Mouse (Mus musculus) liver, embryonic 14.5 days (tissue): Measurements from ENCODE around the gene Supt20. TPM values are rescaled to one million over a fixed set of nuclear protein-coding genes. Genes with fewer than 3 reads are reported as not detected.

ENCODE experiments used
- ATAC-seq: fragments of 200-750 bp; cut with Nextera tagmentation; 2 replicates; pipeline ENCODE4 v1.8.0; 2017; ENCODE audit warnings: moderate number of reproducible peaks, mild to moderate bottlenecking, moderate library complexity; ENCODE audit not compliant: insufficient read depth
- DNase-seq, 3 experiments: peaks; one replicate each; pipeline ENCODE4 v3.0.0-alpha.2; 2012 to 2013; ENCODE audit warnings: low read depth in 3 of 3, low spot score in 3 of 3
- H3K27ac ChIP-seq: fragments of 300-500 bp; sonication (generic); 2 replicates; pipeline ENCODE4 v1.5.1; 2014; ENCODE audit warnings: moderate library complexity, mild to moderate bottlenecking, control low read depth, inconsistent platforms
- H3K27me3 ChIP-seq: fragments of 300-500 bp; sonication (generic); 2 replicates; pipeline ENCODE4 v1.6.1; 2014; ENCODE audit warnings: mild to moderate bottlenecking, low read length, moderate library complexity; ENCODE audit not compliant: control insufficient read depth, insufficient read depth
- H3K36me3 ChIP-seq: fragments of 300-500 bp; sonication (generic); replicated peaks from 2 replicates; pipeline ENCODE4 v1.6.1; 2014; ENCODE audit warnings: low read depth; ENCODE audit not compliant: control insufficient read depth, insufficient read depth
- H3K4me1 ChIP-seq, 2 experiments: fragments of 200-500 bp in 1 of 2; fragments of 300-500 bp in 1 of 2; sonication (generic) in 1 of 2; replicated peaks; 2 replicates each; pipeline ENCODE4 v1.6.1; 2012 to 2014; ENCODE audit warnings: antibody characterized with exemption in 1 of 2, inconsistent platforms in 1 of 2, low read length in 1 of 2; ENCODE audit not compliant: control insufficient read depth in 2 of 2, insufficient read depth in 2 of 2
- H3K4me2 ChIP-seq: fragments of 300-500 bp; sonication (generic); 2 replicates; pipeline ENCODE4 v1.6.1; 2014; ENCODE audit warnings: low read depth, mild to moderate bottlenecking, control low read depth, moderate library complexity
- H3K4me3 ChIP-seq, 2 experiments: fragments of 200-500 bp in 1 of 2; fragments of 300-500 bp in 1 of 2; sonication (generic) in 1 of 2; 2 replicates each; pipeline ENCODE4 v1.5.1; 2012 to 2014; ENCODE audit warnings: low read depth in 2 of 2, low read length in 2 of 2, mild to moderate bottlenecking in 2 of 2, control low read depth in 1 of 2, inconsistent platforms in 1 of 2, moderate library complexity in 1 of 2; ENCODE audit not compliant: insufficient read depth in 1 of 2
- H3K9ac ChIP-seq: fragments of 300-500 bp; sonication (generic); replicated peaks from 2 replicates; pipeline ENCODE4 v1.6.1; 2014; ENCODE audit warnings: mild to moderate bottlenecking, control low read depth, moderate library complexity
- H3K9me3 ChIP-seq: fragments of 300-500 bp; sonication (generic); 2 replicates; pipeline ENCODE4 v1.6.1; 2016; ENCODE audit warnings: low read length, mixed read lengths; ENCODE audit not compliant: control insufficient read depth
- CTCF ChIP-seq: IDR thresholded peaks from 2 replicates; pipeline ENCODE4 v1.5.1; 2016; ENCODE audit warnings: antibody characterized with exemption, low read depth, control low read depth
- EP300 ChIP-seq: IDR thresholded peaks from 2 replicates; pipeline ENCODE4 v1.6.1; 2016; ENCODE audit warnings: antibody characterized with exemption, low read depth
- WGBS: fragments of 180-500 bp; shearing (Covaris S2); extraction: QIAGEN DNeasy Blood & Tissue Kit; methylation state at CpG from one replicate; pipeline ENCODE4 v1.1.7; 2014; ENCODE audit not compliant: insufficient replicate concordance; 5-methylcytosine and 5-hydroxymethylcytosine counted together
- polyA plus RNA-seq, 2 experiments: library from polyadenylated mRNA; depleted of rRNA in 1 of 2; stranded (reverse) in 1 of 2; unstranded in 1 of 2; fragments of >200 nt; fragmentation: Nextera tagmentation in 1 of 2; extraction: Ambion mirVana in 1 of 2; gene quantifications; 2 replicates each; pipeline versions ENCODE4 v1.2.1 to v1.2.3; 2012 to 2014

Gene Supt20
- polyA plus RNA-seq, 2 experiments = 23.5 to 24.6 TPM

DNA sequence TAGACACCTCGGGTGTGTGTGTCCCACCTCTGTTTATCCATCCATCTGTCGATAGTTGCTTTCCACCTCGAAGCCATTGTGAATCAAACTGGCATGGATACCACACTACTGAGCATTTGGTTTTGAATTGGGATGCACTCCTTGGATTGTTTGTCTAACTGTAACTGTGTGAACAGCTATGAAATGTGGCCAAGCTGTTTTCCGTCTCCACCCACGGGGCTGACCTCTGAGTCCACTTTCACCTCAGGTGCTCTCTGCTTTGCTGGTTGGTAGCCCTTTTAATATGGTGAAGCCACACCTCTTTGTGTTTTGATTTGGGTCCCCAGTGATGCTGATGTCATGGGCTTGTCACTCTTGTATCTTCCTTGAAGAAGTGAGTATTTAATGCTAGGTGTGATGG is 74.2 kb downstream of the Supt20 start:
- Histone ChIP-seq H3K36me3 (no peaks in the 10 kb centered on the region), H3K4me2 (no peak overlapping the region), H3K27me3 (no peaks in the 10 kb centered on the region), H3K9me3 (no peaks in the 10 kb centered on the region), H3K4me1 (no peaks in the 10 kb centered on the region), H3K9ac (no peak overlapping the region), H3K4me3 (no peak overlapping the region), H3K27ac (no peak overlapping the region)
- TF ChIP-seq EP300 (no peak), CTCF (no peak)
- WGBS = 66% methylated on average over 5 of the region's 5 CpGs
- DNase-seq (no peak), ATAC-seq (no peak)

DNA sequence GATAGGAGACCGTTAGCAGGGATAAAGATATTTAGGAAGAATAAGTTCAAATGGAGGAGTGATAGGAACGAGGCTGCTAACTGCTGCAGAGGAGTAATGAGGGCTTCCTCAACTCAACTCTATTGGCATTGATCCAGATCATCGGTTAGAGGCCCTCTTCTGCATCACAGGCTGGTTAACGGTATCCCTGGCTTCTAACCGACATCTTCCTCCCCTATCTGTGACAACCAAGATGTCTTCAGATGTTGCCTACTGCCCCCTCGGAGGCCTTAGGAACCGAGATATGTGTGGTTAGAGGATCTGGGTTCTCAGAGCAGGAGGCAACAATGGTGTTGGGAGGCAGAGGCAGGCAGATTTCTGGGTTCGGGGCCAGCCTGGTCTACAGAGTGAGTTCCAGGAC is 76.0 kb downstream of the Supt20 start:
- no peak for DNase-seq
- WGBS = 54% methylated on average over 8 of the region's 8 CpGs
- Histone ChIP-seq H3K9me3 (peaks cover under 1% of the 10 kb centered on the region), H3K4me2 (no peak overlapping the region), H3K9ac (no peak overlapping the region), H3K36me3 (no peaks in the 10 kb centered on the region), H3K4me3 (no peak overlapping the region), H3K4me1 (no peaks in the 10 kb centered on the region), H3K27ac (no peak overlapping the region), H3K27me3 (no peaks in the 10 kb centered on the region)
- no peak for ATAC-seq
- TF ChIP-seq CTCF (no peak), EP300 (no peak)

DNA sequence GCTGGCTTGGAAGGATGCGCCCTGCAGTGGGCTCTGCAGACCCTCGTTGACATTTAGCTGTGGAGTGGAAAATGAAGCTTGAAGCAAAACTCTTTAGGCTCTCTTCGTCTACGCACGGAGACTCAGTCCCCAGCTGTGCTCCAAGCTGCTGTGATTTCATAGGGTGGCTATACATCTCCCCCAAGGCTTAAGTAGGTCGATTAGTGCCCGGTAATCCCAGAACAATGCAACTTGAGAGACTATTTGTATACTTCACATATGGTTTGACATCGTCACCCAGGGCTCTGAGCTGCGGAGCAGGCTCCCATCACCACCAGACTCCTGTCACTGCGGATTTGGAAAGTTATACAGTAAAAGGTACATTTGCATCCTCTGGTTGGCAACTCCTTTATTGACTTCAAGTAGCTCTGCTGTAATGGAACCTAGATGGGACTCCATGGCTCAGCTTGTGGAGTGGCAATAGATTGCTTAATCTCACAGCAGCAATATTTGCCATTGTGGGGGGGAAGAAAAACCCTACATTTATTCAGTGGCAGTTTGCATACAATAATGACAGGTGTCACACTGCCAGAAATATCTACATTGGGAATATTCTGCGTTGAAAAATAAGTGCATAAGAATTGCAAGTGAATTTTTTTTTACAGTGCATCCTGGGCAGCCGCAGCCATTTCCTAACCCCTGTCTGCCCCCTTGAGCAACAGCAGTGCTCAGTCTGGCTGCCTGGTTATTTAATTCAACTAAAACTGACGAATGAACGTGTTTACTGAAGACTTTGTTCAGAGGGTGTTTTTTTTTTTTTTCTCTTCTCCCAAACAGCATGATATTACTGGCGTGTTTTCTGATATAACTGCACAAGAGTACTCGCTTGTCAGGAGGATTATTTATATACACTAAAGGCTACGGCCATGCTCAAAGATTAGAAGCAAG is 77.0 kb downstream of the Supt20 start:
- H3K9ac ChIP-seq = no peak overlapping the region
- no peaks in the 10 kb centered on the region for H3K27me3 ChIP-seq
- no peaks in the 10 kb centered on the region for H3K36me3 ChIP-seq
- TF ChIP-seq EP300 = no peak
- no peak for TF ChIP-seq CTCF
- WGBS = 62% methylated on average over 17 of the region's 17 CpGs
- H3K9me3 ChIP-seq = peaks cover 2% of the 10 kb centered on the region
- no peak for DNase-seq
- no peak overlapping the region for H3K4me2 ChIP-seq
- no peak overlapping the region for H3K4me3 ChIP-seq
- H3K27ac ChIP-seq = no peak overlapping the region
- ATAC-seq = no peak
- H3K4me1 ChIP-seq = no peaks in the 10 kb centered on the region

DNA sequence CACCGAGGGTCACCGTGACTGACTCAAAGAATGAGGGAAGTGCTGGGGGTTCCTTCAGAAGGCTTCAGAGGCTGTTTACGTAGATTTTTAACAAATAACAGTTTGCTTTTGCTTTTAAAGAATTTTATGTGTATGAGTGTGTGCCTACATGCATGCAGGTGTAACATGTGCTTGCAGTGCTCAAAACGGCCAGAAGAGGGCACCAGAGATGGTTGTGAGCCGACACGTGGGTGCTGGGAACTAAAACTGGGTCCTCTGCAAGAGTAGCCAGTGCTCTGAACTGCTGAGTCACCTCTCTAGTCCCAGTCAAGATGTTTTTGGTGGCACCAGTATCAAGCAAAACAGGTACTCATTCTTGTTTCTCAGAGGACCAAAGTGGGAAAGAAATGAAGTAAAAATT is 81.0 kb downstream of the Supt20 start:
- no peak overlapping the region for H3K4me3 ChIP-seq
- no peak for ATAC-seq

DNA sequence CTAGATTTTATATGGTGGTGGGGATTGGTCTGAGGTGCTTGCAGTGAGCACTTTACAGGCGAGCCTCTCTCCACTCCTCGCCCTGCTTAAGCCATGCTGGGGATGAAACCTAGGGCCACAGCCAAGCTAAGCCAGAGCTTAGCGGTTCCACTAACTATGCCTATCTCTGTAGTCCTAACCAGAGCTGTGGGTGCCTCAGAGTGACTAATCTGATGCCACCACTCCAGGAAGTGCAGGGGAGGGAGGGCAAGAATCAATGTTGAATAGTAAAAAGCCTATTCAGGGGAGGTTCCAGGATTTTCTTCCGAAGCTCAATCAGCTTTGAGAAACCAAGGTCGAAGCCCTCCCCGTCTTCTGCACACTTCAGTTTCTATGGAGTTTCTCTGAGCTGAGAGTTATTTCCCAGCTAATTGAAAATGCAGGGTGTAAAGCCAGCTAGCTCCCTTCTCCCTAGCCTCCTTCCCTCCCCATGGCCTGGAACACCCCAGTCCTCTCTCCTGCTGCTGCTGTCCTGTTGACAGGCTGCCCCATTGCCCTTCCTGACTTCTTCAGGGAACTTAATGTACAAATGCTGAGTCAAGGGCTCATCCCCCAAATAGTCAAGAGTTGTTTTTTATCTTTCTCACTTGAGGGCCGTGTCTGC is 83.5 kb downstream of the Supt20 start:
- 37% methylated on average over 7 of the region's 7 CpGs for WGBS

More for the DNA sequence above, 81.0 kb downstream of the Supt20 start:
- TF ChIP-seq EP300 = no peak
- TF ChIP-seq CTCF = peak; percentile 59
- no peak overlapping the region for H3K4me2 ChIP-seq
- no peak overlapping the region for H3K9ac ChIP-seq
- WGBS = 70% methylated on average over 6 of the region's 6 CpGs
- no peak for DNase-seq
- H3K27me3 ChIP-seq = no peaks in the 10 kb centered on the region
- peaks cover 2% of the 10 kb centered on the region for H3K9me3 ChIP-seq
- H3K27ac ChIP-seq = no peak overlapping the region
- H3K4me1 ChIP-seq = no peaks in the 10 kb centered on the region
- no peaks in the 10 kb centered on the region for H3K36me3 ChIP-seq

More for the DNA sequence above, 83.5 kb downstream of the Supt20 start:
- Histone ChIP-seq H3K27ac (no peak overlapping the region), H3K27me3 (no peaks in the 10 kb centered on the region), H3K4me2 (no peak overlapping the region), H3K36me3 (no peaks in the 10 kb centered on the region), H3K4me3 (no peak overlapping the region), H3K4me1 (no peaks in the 10 kb centered on the region), H3K9me3 (peaks cover 2% of the 10 kb centered on the region), H3K9ac (no peak overlapping the region)
- ATAC-seq = no peak
- DNase-seq = no peak
- TF ChIP-seq CTCF (no peak), EP300 (no peak)

Other genes with a start within 250 kb of the Supt20 start
- not detected in 2 replicates for gene Gm21958, start 21.5 kb downstream of the Supt20 start, polyA plus RNA-seq (2012; rRNA removed)
- not detected in 2 replicates for gene Gm21958, start 21.5 kb downstream of the Supt20 start, polyA plus RNA-seq (2014; fragmentation: Nextera tagmentation; extraction: Ambion mirVana)
- gene Exosc8, start 42.6 kb downstream of the Supt20 start, polyA plus RNA-seq (2012; rRNA removed) = 45.6 and 64.1 TPM in 2 replicates
- gene Exosc8, start 42.6 kb downstream of the Supt20 start, polyA plus RNA-seq (2014; fragmentation: Nextera tagmentation; extraction: Ambion mirVana) = 84.5 and 89.8 TPM in 2 replicates
- gene Alg5, start 42.7 kb downstream of the Supt20 start, polyA plus RNA-seq (2012; rRNA removed) = 8.2 and 12.2 TPM in 2 replicates
- gene Alg5, start 42.7 kb downstream of the Supt20 start, polyA plus RNA-seq (2014; fragmentation: Nextera tagmentation; extraction: Ambion mirVana) = 25.4 and 29.3 TPM in 2 replicates
- 0.05 and 0.07 TPM in 2 replicates for gene Smad9, start 62.8 kb downstream of the Supt20 start, polyA plus RNA-seq (2012; rRNA removed)
- gene Smad9, start 62.8 kb downstream of the Supt20 start, polyA plus RNA-seq (2014; fragmentation: Nextera tagmentation; extraction: Ambion mirVana) = 0.04 TPM in 1 of 2 replicates, not detected in the other
- 7.9 and 16.4 TPM in 2 replicates for gene Rfxap, start 115.0 kb downstream of the Supt20 start, polyA plus RNA-seq (2012; rRNA removed)
- gene Rfxap, start 115.0 kb downstream of the Supt20 start, polyA plus RNA-seq (2014; fragmentation: Nextera tagmentation; extraction: Ambion mirVana) = 15.2 and 17.3 TPM in 2 replicates
- gene Sertm1, start 223.1 kb downstream of the Supt20 start, polyA plus RNA-seq (2012; rRNA removed) = 1.3 and 1.5 TPM in 2 replicates
- gene Sertm1, start 223.1 kb downstream of the Supt20 start, polyA plus RNA-seq (2014; fragmentation: Nextera tagmentation; extraction: Ambion mirVana) = 0.27 and 0.38 TPM in 2 replicates